Mouse (Mus musculus) neural tube, embryonic 10.5 days (tissue): ENCODE results near the gene Acy3.
"Not testable (repeated sequence)": the region's sequence is repeated elsewhere in the genome, so short reads cannot be mapped to it uniquely, and the experiment has no call there.

ENCODE experiments used
- DNase-seq: peaks from one replicate; pipeline ENCODE4 v3.0.0-alpha.2; 2017; ENCODE audit warnings: low spot score; ENCODE audit errors: extremely low spot score

The Acy3 gene

DNA sequence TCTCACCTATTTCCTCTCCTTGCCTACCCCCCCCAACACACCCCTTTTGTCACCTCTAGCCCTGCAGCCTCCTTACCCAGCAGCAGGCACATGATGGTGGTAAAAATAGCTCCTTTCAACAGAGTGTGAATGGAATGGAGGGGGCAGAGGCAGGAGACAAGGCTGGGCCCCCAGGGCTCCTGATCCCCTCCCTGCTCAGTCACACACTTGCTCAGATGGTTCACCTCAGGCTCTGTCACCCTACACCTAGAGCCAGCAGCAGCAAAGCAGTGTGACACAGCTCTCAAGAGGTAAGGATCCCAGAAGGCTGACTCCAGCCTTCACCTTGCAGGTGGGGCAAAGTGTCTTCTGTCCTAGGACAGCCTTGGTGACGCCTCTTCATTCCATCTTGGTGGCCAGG lies 16.7 kb downstream of the Acy3 start, which contains the start of gene Doc2g:
TSS of gene Doc2g (plus strand) at position 202 of the 400 bp plus-strand sequence.
- no peak for DNase-seq

DNA sequence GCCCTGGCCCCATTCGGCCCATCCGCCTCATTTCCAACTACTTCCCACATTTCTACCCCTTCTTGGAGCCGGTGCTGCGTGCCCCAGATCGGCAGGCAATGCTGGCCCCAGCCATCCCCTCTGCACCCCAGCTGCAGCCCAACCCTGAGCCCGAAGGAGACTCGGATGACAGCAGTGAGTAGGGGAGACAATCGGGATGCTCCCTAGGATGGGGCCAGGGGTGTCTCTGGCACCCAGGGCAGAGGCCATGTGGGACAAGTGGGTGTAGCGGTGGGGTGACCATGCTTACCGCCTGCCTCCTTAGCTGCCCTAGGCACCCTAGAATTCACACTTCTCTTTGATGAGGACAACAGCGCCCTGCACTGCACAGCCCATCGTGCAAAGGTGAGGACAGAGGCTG lies 17.3 kb downstream of the Acy3 start:
- no peak for DNase-seq

DNA sequence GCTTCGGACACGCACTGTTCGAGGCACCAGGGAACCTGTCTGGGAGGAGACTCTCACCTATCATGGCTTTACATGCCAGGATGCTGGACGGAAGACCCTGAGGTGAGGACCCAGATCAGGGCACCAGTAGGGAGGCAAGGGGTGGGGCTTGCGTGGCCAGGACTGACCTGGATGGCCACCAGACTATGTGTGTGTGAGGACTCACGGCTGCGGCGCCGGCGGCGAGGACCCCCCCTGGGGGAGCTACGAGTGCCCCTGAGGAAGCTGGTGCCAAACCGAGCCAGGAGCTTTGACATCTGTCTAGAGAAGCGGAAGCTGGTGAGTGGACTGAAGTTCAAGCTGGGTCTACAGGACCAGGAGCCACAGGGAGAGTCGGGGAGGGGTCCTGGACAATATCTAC lies 18.0 kb downstream of the Acy3 start:
- no peak for DNase-seq

DNA sequence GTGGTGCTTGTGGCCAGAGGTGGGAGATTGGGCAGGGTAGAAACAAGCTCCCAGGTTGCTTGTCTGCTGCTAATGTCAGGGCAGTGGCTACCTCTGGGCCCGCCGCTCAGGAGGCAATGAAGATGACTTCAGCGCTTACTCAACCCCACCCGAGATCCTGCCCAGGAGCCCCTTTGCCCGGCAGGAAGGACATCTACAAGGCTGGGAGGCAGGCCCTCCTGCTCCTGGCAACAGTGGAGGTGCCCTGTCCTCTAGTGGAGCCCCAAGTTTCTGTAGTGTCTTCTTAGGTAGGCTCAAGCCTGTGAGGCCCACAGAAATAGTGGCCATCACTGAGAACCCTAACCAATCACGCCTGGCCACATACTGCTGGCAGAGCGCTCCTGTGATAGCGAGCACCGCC lies 18.7 kb downstream of the Acy3 start:
- DNase-seq: no peak

DNA sequence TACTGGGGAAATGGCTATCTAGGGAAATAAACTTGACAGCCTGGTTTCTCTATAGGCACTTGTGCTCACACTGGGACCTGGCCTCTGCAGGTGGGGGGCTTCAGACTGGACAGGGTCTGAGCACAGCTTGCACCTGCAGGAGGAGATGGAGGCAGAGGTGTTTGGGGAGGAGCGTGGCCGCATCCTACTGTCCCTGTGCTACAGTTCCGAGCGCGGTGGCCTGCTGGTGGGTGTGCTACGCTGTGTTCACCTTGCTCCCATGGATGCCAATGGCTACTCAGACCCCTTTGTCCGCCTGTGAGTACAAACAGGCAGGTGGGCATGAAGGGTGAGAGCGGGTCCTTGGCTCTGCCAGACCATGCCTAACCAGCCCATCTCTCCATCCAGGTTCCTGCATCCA lies 19.6 kb downstream of the Acy3 start:
- no peak for DNase-seq

DNA sequence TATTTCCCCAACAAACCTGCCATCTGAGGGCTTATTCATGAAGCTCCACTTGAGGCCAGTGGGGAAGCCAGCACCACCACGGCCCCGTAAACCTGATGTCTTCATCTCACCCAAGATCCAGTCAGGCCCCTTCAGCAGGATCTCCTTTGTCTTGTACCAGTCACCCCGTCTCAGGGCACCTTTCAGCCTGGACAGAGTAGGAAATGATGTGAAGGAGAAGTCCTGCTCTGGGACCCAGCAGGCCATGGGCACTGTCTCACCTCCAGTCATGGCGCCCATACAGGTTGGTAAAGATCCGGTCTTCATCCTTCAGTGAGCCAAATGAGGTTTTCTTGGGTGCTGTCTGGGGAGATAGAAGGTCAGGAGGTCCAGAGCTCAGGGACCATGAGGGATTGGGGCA lies 24.7 kb downstream of the Acy3 start:
- DNase-seq: no peak

DNA sequence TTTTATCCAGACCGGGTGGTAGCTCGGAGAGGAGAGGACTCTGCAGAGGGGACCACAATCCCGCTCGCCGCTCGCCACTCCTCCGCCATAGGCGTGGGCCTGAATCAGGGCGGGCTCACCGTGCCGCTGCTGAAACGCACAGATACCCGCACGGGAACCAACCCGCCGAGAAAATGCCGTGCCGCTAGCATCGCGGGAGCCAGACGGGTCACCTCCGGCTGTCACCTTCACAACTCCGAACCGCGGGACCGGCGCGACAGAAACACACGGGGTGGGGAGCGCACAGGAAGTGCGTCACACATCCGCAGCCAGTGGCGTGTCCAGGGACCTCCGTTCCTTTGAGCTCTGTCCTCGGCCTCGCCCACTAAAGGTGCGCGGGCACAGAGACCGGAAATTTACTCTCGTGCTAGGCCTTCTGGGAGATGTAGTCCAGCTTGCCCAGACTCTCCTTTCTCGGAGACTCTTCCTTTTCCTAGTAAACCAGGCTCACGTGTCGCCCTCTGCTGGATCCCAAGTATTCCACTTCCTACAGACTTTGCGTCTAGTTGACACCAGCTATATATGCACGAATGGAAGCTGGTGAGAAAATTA lies 26.2 kb downstream of the Acy3 start, which contains the start of gene Ndufv1:
TSS of gene Ndufv1 (minus strand) at position 375 of the 591 bp plus-strand sequence.
- peak; percentile 97 for DNase-seq

DNA sequence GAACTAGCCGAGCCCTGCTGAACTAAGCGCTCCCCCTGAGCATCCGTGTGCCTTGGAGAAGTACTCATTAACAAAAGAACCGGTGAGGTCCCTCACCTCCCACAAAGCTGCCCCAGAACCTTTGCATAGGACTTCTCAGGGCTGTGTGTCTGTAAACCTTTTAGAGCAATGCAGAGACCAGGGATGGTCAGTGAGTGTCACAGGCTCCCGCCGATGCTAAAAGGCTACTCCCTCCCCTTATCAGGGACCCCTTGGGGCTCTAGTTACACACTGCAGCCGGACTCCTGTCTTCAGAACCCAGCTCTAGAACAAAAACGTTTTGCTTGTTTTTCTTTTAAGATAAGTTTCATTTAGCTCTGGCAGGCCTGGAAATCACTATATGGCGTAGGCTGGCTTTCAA lies 26.7 kb downstream of the Acy3 start:
- DNase-seq: no peak

DNA sequence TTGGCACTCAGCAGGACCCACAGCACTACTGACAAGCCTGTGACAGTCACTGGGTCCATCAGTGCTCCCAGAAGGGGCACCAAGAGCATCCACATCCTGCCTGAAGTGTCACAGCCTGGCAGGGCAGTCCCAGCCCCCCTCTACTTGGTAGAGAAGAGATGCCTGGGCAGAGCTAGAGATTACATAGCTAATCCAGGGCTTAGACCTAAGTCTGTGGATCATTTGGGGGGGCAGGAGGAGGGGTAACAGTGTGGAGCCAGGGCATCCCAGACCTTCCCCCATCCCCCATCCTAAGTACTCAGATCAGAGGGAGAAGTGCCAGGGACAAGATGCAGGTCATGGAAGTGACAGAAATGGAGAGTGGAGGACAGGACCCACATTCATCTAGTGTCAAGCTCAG lies 28.4 kb downstream of the Acy3 start:
- no peak for DNase-seq

DNA sequence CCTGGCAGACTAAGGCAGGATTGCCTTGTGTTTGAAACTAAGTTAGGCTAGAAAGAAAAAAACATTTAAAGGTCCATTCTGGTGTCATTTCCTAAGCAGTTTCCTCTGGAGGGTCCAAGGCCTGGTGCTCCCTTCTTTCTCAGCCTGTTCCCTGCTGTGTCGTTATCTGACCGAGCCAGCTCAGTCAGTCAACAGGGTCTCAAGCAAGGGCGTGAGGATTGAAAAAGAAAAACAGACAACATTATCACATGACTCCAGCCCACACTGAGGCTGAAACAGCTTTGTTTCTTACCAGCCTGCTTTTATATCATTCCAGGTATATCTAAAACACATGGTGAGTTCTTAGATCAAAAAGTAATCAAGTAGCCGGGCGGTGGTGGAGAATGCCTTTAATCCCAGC lies 29.3 kb downstream of the Acy3 start:
- no peak for DNase-seq

DNA sequence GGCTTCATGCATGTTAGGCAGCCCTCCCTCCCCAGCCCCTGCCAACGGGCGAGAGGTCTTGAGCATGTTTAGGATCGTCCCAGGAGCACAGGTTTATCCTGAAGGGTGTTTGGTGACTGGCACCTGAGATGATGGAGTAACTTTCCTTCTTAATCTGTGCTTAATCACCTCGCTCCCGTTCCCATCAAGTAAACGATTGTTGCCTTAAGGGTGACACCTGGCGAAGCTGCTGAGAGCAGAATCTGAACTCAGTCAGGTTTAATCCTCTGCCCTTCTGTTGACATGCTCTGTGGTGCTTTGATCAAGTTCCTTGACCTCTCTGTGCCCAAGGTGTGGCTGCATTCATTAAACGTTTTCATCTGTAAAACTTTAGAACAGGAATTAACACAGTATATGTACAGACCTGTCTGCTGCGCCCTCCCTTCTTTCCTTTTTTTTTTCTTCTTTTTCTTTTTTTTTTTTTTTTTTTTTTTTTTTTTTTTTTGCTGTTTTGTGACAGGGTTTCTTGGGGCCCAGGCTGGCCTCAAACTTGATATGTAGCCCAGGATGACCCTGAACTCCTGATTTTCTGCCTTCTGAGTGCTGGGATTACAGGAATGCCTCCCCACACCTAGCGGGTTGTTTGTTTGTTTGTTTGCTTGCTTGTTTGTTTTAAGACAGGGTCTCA lies 31.7 kb downstream of the Acy3 start:
- no peak for DNase-seq

DNA sequence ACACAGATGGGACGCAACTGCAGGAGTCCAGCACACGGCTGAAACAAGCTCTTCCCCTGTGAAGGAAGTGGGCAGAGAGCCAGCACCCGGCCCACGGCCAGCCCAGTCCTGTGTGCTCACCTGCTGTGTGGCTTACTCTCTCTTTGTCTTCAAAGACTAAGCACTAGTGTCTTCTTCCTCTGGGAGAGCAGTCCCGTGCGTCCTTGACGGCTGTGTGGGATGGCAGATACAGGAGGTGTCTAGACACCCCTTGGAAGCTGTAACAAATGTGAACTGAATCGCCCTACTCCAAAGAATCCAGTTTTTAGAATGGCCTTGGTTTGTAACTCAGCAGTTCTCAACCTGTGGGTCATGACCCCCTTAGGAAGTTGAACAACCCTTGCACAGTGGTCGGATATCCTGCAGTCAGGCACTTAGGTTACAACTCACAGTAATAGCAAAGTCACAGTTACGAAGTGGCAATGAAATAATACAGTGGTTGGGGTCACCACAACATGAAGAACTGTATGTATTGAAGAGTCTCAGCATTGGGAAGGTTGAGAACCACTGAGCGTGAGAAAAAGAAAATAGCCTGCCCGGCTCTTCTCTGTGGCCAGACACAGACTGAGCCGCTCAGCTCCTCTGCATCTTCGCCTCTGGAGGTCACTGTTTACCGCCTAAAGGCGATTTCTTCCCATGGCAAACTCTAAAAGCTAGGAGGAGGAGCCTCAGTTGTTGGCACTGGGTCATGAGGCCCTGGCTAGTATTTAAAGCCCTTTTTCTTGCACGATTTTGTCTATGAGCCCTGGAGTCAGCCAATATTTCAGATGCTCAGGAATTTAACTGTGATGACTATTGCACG lies 32.6 kb downstream of the Acy3 start:
- peak; percentile 57 for DNase-seq

DNA sequence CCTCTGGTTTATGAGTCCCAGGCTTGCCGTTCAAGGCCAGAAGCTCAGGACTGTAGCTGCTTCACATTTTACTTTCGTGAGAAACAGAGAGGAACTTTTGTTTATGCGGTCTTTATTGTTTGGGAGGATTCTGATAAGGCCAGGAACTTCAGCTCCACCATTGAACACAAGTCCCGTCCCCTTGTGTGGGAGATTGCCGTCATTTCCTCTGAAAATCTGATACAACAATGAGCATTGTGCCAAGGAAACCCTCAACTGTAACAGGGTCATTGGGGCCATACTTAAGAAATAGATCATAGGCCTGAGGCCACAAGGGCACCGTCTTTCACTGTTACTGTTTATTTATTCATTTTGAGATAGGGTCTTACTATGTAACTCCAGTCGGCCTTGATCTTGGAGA lies 36.8 kb downstream of the Acy3 start:
- DNase-seq: no peak

DNA sequence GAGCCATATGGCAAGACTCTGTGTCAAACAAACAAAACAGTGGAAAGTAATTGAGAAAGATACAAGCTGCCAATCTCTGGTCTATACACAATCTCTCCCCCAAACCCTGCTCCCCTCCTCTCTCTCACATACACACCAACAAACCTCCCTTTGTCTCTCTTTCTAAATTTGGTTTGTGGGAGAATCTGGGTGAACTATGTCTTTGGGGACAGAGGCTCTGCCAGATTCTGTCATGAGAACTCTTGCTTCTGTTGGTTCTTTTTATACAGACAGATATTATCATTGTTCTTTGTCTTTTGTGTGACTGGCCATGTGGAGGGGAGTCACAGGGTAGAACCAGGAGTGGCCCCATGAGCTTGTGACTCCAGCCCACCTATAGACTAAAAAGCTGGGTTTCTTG lies 41.2 kb downstream of the Acy3 start:
- no peak for DNase-seq

DNA sequence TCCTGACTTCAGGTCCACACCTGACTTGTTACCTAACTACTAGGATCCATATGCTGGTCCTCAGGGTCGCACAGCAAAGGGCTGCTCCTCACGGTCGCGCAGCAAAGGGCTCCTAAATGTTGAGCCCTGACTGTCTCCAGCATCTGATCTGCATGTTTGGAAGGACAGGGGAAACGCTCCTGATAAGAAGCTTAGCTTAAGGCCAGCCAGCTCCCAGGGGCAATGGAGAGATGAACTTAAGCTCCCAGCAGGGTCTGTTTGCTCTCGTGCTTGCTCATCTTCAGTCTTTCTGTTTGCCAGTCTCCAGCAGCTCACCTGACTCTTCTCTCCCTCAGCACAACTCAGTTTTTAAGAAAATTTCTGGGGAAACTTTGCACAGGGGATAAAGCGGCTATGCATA lies 46.3 kb downstream of the Acy3 start:
- no peak for DNase-seq

DNA sequence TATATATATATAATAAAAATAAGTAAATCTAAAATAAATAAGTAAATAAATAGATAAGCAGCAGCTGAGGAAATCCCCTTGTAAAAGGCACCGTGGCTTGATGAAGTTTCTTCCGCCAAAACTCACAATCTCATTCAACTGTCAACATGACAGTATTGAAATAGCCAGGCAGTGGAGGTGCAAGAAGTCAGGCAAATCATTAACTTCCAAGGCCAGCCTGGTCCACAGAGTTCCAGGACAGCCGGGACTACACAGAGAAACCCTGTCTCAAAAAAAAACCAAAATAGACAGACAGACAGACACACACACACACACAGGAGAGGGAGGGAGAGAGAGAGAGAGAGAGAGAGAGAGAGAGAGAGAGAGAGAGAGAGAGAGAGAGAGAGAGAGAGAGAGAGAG lies 46.9 kb downstream of the Acy3 start:
- no peak for DNase-seq

DNA sequence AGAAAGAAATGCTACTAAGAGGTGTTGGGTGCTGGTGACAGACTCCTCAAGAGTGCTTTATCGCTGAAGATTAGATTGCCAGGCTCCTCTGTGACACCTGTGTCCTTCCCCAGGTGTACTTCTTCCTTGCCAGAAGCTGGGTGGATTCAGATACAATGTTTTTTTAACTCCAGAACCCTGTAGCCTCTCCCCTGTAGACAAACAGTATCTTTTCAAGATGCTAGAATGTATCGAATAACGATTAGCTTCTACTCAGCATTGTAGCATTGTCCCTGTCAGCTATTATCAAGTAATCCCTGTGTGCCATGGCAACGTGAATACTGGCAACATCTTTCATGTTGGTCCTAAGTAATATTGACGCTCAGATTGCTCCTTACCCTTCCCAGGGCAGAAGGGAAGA lies 47.4 kb downstream of the Acy3 start:
- DNase-seq: no peak

DNA sequence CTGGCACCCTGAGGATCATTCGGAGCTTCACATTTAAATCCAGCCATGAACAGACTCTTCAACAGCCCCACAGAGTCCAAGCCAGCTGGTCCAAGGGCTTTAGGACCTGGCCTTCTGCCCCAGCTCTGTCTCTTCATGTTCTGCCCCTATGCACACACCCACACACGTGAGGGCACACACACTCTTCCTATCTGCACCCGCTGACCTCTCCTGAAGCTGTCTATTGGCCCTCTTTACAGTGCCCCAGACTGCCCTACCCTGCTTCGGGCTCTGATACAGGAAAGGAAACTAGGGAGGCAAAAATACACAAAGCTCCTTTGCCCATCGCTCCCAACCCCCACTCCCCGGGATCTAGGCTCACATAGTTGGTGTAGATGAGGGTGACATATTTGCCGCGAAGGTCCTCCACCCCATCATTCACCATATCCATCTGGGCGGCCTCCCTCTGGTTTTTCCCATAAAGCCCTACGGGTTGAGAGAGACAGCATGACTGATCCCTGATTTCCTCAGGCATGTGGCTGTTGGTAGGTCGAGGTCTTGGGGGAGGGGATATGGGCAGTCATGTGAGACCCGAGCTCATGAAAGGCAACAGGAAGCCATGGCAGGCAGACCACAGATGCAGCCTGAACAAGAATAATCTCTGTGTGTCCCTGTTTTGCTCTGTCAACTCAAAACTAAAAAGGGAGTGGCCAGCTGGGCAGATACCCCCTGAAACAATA lies 50.1 kb downstream of the Acy3 start:
- no peak for DNase-seq

DNA sequence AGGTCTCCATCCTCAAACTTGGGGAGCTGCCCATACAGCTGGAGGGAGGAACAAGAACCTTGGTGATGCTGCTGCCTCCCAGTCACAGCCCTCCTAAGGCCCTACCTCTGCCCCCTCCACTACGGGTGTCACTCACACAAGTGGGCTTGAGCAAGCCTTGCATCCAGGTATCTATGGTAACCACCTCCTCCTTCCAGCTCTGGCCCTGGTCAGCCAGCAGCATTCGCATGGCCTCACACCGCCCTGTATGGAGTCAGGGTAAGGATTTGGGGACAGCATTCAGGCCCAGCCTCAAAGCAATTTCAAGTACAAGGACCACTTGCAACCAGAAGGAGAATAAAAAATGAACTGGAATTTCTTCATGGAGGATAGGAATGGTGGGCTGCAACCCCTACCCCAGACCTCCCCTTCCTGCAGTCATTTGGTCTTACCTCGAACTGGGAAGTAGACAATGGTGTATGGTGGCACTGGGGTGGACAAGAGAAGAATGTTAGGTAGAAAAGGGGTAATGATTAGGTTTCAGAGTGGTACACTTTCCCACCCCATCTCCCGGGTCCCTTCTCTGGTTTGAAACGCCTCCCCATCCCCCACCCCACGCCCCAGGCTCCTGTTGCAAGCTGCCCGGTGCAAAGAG lies 50.9 kb downstream of the Acy3 start:
- not testable (repeated sequence) for DNase-seq

DNA sequence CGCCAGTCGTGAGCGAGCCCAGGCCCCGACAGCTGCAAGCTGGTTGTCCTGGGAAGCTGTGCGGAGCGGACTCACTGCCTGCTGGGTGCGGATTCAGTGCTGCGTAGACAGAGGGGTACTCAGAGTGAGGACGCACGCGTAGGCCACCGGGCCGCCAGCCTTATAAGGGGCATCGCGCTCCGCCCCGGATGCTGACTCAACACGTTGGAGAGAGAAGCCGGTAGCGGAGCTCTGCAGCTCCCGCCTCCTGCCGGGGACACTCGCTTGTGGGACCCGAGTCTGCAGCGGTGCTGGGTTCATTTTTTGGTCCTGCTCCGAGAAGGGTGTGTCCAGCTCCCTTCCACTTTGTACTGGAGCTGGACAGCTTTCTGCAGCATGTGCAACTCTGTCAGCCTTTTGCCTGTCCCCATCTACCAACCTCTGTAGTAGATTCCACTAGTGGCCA lies 51.4 kb downstream of the Acy3 start, which contains the start of gene Gstp1:
TSS of gene Gstp1 (minus strand) at position 198 of the 445 bp plus-strand sequence.
- DNase-seq: peak; percentile 84
